Mouse (Mus musculus) kidney, adult 2 months (tissue): ENCODE data around the gene Ddx49.

Experiments
- CTCF ChIP-seq: fragments of 200-500 bp; conservative IDR thresholded peaks from 2 replicates; pipeline ENCODE4 v1.5.1; 2011; ENCODE audit warnings: low read depth, mild to moderate bottlenecking, control low read depth, low read length, moderate library complexity, mixed read lengths; ENCODE audit not compliant: insufficient read depth, insufficient read length
- POLR2A ChIP-seq: fragments of 200-500 bp; IDR thresholded peaks from one replicate; pipeline ENCODE4 v1.6.1; 2011; ENCODE audit warnings: low read depth, low read length, control low read depth

DNA sequence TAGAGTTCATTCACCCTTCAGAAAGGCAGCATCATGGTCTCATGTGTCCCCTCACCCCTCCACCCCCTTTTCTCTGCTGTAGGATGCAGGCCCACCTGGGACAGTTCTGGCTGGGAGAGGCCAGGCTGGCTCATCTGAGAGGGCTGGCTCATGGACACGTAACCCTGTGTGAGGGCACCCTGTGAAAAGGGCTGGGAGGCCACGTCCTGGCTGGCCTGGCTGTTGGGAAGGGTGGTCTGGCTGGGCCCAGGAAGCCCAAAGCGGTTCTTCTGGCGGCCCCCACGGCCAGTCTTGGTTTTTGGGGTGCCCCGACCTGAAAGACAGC lies 30.6 kb upstream of the Ddx49 start:
- no peak for TF ChIP-seq POLR2A
- TF ChIP-seq CTCF: no peak
